Mouse (Mus musculus) thymus, postnatal 0 days (tissue): ENCODE measurements around the gene Nupl1. TPM values are rescaled to one million over a fixed set of nuclear protein-coding genes. Genes with fewer than 3 reads are reported as not detected.

Source experiments
- DNase-seq: peaks from one replicate; pipeline ENCODE4 v3.0.0-alpha.2; 2015; ENCODE audit warnings: low spot score
- polyA plus RNA-seq: library from polyadenylated mRNA; unstranded; fragments of >200 nt; fragmentation: Nextera tagmentation; extraction: Ambion mirVana; gene quantifications from 2 replicates; pipeline ENCODE4 v1.2.1, GENCODE M21; 2015

The Nupl1 gene
- polyA plus RNA-seq, result not detected in 2 replicates

DNA sequence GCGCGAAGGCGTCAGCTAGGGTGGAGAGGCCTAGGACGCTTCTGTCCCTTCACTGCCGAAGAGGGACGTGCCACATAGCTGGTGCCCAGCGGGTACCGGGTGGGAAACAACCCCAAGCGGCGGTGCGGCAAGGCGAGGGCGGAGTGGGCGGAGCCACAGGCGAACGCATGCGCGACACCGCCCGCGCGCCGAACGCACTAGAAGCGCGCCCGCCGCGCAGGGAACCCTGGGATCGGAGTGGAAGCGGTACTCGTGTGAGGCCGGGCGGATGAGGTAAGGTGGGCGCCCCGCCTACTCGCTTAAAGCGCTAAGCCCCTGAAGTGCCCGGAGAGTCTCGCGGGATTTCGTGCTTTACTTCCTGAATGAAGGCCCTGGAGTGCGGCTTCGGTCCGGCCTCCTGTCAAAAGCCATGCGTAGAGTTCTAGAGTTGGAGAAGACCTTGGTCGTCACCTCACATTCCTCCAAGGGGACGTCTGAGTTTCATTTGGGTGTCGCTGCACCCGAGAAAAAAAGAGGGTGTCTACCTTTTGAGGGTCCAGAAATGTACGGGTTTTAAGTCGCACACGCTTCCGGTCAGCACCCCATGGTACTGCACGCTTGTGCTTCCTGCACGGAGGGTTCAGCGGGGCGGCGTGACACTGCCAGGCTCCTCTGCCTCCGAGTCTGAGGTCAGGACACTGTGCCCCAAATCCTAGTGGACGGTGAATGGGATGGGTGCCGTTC is at the start of gene Nupl1, which contains the start of gene Gm49336:
Gene Nupl1, minus strand, starts transcription at position 151 of the 723 bp plus-strand sequence.
Gene Gm49336, minus strand, starts transcription at position 227 of the 723 bp plus-strand sequence.
- peak; percentile 100 for DNase-seq

DNA sequence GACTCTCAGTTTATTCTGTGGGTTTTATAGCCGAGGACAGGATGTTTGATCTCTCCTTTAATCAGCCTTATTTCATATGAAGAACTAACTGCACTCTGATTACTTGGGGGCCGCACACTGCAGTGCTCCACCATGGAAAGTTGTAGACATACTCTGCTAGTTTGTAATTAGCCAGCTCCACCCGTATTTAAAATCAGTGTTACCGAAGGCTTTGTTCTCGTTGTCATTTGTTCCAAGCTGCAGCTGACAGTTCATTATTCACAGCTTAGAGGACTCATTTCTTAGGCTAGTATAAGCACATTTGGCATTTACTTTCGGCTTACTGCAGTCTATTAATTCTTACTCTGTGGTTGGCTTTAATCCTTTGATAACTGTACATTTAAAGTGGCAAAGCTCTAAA is 49.8 kb upstream of the Nupl1 start:
- DNase-seq, result no peak

DNA sequence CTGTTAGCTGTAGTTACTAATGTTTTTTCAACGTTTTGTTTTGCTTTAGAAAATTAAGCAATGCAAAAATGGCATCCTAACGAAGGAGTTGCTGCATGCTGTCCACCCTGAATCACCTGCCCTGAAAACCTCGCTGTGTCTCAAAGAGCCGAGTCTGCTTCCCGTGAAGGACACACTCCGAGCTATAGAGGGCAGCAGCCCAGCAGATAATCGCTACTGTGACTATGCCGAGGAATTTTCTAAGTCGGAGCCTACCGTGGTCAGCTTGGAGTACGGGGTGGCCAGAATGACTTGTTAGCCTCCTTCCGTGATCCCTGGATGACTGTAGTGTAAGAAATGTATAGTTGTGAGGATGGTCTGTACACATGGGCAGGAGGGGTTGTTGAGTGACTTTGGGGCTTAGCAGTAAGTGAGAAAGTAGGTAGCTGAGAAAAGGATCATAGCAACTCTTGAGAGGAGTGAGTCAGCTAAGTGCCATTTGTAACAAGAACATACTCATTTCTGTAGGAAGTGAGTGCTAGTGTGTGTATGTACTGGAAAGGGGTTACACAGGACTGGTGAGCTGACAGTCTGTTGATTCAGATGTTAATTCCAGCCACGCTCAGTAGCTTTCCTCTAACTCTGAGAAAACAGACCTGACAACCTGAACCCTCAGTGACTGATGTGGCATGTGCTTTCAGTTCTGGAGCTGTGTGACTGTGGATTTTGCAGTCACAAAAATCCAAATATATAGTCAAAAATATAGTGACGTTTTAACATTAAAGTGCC is 49.2 kb upstream of the Nupl1 start:
- no peak for DNase-seq

DNA sequence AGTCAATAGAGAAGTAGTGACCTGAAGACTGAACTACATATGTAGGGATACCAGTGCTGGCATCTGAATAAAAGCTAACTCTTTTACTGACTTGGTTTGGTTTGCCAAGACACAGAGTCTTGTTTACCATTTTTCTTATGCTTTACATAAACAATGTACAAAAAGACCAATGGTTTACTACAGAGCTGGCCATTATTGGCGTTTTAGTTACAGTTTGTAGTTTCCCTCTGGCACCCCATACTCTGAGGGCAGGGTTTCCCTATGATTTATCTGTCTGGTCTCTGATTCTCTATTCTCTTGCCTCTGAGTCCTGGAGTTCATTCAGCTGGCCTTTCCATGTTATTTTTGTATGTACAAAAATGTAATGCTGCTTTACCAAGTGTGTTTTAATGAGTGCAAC is 44.3 kb upstream of the Nupl1 start:
- DNase-seq, result no peak

DNA sequence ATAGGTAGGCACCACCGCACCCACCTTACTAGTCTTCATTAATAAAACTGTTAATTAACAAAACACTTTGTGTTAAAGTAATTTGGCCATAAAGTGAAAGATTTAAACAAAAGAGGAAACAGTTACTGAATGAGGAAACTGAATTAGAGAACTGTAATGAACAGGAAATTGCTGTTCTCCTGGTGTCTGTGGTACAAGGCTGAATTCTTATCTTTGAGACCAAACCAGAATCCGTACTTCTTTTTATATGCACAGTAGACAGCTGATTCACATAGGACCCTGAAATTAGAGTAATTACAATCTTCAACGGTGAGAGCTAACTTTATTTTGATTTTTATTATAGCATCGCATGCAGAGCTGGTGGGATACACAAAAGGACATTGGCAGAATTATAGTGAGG is 39.1 kb upstream of the Nupl1 start:
- no peak for DNase-seq

DNA sequence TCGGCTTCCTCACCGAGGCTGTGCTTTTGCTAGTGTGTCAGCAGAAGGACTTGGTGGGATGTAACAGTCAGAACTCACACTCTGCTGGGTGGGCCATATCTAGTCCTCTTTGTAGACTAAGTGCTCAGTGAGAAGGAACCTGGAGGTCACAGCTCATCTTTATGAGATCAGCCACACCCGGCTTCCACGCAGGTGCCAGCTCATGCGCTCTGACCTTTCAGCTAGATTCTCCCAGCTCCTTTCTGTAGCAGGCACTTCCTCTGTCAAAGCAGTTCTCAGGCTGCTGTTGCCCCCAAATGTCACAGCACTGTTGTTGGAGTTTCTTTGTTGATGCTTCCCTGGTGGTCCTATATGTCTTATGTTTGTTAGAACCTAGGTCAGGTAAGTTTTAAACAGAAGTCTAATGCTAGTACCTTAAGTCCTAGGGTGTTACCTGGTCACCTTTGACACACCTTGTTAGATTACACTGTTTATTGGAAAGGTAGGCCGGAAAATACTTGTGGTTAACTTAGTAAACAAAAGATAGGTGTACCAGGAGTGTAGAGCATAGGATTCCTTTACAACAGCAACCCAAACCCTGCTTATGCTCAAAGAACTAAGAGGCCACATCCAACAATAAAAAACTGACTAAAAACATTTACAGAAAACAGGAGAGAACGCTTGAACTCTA is 35.1 kb upstream of the Nupl1 start:
- DNase-seq, result no peak

DNA sequence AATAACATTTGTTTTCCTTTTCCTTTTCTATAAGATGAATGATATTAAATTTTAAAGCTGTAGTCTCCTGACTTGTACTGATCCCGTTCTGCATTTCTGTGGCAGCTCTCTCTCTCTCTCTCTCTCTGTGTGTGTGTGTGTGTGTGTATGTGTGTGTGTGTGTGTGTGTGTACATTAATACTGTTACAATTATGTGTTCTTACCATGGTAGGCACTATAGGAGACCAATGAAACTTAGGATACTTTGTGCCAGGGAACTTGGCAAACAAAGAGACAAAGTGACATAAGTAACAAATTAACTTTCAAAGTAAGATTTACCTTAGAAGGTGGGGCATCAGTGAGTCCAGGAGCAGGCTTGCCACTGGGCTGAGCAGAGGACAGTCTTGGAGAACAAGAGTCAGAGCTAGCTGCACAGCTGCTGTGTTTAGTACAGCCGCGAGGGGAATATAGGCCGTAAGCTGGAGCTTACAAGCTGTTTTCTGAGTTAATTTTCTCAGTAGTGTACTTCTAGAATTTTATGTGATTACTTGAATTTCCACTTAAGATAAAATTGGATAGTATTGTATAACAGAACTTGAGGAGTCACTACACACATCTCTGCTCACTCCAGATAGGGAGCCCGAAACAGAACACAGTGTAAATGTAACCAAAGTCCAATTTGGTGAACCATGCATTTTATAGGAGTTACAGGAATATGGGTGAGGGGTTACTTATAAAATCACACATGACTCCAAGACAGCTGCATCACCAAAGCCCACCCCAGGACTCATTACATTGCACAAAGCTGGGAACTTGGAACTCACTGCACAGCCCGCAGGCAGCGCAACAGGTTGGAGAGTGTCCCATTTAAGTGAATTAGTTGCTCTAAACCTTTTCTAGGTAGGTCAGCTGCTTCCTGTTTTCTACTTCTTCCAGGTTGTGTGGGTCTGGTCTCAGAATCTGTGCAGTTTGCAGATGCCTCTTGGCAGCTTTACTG is 24.4 kb upstream of the Nupl1 start:
- no peak for DNase-seq

DNA sequence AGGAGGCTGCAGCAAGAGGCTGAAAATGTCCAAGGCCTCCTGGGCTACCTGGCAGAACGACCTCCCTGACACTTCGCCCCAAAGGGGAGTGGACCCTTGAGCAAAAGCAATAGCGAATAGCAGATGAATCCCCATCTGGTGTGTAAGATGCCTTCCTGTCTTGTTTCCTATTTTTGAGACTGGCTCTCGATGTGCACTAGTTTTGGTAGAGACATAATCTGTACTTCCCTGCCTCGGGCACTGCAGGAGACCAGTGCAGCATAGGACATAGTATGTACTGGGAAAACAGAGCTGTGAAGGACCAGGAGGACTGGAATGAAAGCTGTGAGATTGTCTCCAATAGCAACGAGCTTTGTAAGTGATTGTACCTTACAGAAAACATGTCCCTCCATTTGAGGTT is 22.1 kb upstream of the Nupl1 start:
- DNase-seq, result no peak

DNA sequence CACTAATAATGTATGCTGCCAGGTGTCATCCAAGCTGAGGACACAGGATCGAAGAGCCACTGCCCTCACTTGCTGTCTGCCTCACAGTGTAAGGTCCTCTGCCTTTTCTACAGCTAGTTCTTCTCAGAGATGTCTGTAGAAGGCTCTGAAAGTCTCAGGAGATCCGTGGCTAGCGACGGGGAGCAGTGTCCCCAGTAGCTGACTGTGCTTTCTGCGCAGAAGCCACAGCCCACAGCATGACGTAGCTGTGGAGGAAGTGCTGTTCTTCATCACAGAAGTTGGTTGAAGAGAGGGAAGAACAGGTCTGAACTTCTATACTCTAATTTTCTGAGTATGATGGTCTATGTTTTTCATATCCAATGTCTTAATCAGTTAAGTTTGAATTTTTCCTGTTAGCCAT is 18.1 kb upstream of the Nupl1 start:
- peak; percentile 68 for DNase-seq

DNA sequence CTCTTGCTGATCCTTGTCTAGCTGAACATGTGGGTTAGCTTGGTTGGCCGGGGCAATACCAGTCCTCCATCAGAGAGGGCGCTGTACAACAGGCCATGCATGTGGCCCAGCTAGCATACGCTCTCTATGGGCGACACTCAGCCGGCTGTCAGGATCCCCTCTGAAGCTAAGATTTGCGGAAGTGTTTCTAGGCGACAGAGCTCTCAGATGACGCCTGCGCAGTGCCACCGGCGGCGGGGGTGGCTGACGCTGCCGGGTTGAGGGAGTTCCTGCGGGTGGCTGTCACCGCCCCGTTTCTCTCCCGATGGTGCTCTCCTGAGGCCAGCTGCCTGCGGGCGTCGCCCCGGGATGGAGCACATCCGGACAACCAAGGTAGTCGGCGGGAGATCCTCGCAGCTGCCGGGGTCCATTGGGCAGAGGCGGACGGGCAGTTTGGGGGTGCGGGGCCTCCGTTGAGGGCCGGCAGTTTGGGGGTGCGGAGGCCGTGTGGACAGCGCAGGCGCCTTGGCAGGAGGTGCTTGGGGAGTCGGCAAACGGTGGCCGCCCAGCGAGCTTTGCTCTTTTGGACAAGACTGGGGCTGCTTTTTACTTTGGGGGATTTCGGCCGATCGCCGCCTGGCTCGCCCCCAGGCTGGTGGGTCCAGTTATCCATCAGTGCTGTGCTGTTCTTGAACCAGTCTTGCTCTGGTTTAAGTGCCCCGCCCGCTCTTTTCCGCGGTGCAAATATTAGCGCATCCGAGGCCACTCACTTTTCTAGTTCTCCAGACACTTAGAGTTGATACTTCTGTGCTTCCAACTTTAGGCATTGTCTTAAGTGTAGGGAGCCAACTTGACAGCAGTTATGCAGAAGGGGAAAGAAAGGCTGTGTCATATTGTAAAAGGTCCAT is 14.0 kb upstream of the Nupl1 start, which contains the start of gene Mtmr6:
Gene Mtmr6, plus strand, starts transcription at position 239 of the 887 bp plus-strand sequence.
- peak; percentile 99 for DNase-seq

DNA sequence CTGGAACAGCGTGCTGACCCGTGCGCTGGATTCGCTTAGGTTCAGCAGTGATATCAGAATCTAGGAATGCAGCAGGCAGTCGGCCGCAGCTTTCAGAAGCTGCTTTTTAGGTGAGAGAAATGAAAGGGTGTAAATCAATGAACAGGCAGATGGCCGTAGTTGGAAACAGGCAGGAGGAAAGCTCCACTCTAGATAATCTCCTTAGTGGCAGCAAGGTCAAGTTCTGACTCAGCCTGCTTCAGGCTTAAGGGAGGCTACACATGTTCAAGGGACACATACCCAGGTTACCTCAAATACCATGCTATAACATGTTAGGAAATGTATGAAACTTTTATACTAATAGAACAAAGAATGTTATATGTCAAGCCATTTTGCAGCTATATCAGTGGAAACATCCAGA is 11.1 kb upstream of the Nupl1 start:
- no peak for DNase-seq

DNA sequence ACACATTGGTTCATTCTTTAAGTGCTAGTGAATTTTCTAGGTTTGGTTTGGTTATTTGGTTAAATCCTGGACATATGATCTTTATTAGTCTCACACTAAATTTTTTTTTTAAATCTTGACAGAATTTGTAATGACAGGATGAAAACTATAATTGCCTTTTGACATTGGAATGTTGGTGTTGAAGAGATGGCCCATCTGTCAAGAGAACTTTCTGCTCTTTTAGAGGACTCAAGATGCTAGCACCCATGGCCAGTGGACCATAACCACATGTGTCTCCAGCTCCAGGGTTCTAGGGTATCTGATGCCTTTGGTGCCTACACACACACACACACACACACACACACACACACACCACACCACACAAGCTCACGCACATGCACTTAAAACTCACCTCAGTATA is 6.6 kb upstream of the Nupl1 start:
- no peak for DNase-seq

DNA sequence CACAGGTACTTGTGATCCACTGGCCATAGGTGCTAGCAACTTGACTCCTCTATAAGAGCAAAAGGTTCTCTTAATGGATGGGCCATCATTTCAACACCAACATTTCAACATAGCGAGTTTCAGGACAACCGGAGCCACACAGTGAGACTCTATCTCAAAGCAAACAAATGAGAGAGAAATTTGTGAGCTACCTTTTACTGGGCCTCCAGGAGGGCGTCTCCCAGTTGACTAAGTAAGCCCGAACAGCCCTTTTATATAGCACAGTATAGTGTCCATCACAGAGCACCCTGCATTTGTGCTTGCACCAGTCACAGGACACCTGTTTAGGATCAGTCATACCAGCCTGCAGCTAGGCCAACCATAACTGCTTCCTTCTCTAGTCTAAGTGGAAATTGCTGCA is 5.9 kb upstream of the Nupl1 start:
- DNase-seq, result no peak

DNA sequence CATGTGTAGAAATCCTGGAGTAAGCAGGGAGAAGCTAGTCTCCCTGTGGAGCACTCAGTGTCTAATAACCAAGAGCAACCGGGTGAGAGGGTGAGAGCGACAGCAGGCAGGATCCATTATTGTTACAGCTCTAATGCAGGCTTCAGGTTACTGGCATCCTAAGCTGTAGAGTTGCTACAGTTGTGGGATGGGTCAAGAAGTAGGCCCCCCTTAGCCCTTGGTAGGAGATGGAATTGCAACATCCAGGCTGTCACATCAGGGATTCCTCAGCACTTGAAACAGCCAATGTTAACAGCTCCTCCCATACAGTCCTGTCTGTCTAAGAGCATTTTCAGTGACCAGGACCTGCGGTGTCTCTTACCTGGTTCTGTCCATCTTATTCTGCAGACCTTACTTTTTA is 5.1 kb upstream of the Nupl1 start:
- no peak for DNase-seq

DNA sequence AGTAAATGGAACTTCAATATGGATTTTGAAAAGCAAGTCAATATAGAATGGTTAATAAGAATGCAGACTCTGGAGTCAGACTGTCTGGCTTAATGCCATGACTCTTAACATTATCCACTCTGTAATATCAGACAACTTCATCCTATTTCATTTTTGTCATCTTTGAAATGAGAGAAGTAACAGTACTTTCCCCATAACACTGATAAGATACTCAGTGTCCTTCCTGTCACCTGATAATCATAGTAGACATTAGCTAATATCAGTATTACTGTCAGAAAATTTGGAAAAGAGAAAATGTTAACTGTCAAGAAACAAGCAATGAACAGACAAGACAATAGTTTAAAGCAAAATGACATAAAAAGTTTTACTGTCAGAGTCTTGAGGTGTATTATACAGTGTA is 3.5 kb upstream of the Nupl1 start:
- no peak for DNase-seq

DNA sequence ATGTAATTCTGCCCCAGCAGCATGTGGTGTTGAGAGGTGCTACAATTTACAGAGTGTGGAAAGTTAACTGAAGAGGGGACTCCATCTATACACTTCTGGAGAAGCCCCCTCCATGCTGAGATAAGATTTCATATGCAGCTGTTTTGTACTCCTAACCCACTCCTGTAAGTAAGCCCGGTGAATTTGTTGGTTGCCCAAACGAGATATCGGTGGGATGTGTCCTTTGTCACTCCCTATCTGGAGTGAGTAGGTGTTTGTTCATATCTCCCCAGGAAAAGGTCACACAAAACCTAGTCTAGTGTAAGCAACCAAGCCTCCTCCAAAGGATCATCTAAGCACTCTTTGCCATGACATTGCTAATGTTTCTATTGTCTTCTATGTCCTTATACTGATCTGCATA is 2.2 kb upstream of the Nupl1 start:
- DNase-seq, result no peak

DNA sequence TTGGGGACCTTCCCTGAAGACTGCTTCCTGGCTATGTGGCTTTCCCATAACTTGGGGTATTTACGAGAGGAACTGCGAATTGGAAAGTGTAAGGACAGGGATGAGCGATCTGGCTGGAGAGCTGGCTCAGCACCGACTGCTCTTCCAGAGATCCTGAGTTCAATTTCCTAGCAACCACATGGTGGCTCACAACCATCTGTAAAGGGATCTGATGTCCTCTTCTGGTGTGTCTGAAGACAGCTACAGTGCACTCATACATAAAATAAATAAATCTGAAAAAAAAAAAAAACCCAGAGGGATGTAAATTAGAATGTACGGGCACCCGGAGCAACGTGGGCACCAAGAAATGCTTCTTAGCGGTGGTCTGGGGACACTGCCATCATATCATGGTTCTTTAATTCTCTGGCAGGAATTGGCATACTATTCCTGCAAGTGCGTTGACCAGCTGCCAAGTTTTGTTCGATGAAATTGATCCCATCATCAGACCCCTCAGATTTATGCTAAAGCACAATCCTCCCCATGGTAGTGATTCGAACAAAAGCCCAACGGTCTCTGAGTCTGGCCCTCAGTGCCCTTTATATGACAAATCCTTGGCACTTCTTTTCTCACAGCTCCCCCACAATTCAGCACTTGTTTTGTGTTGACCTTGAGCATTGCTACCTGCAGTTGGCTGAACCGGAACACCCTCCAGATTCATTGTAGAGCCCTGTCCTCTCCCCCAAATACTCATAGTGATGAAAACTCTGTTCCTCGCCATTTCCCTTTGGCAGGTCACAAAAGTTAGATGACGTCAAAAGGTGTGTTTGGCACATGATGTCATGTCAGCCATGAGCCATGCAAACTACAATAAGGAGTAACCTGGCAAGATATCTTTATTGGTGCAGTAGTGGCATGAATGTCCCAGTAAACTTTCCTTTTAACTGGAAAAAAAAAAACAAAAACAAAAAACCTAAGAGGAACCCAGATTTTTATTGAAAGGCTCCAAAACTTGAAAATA is 1.1 kb upstream of the Nupl1 start:
- DNase-seq, result no peak

DNA sequence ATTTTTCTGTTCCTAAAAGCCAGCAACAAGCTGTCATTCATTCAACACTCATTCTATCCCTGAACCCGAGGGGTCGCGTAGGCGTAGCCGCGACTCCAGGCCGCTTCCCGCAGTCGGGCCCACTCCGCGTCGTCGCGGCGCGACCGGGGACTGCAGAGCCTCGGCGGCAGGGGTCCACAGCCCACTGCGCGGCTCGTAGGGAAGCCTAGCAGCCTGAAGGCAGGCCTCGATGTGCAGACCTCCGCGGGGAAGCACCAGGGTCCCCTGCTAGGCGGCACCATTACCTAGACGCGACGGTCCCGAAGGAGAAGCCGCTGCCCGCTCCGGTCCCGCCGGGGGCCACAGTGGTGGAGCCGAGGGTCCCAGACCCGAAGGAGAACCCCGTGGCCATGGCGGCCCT is 352 bp downstream of the Nupl1 start:
- no peak for DNase-seq

DNA sequence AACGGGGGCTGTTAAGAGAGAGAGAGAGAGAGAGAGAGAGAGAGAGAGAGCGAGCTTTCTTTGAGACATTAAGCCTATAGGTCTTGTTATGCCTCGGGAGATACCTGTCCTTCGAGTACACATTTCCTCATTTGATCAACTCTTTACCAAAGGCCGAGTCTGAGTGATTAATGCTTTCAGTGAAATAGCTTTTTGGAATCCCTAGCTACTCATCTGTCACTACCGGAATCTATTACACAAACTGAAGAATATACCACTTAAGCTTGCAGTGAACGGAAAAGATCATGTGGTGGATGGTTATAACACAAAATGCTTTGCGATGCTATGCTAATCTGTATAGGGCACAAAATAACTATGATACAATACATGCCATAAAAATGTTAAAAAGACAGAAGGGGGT is 865 bp downstream of the Nupl1 start:
- DNase-seq, result no peak
